Mouse (Mus musculus): ENCODE measurements at regions not wholly inside any gene's neighbourhood (a gene's known extent, or its start where the extent isn't known, plus 50 kb on each side); places are given as distances from the start of the nearest gene placed in this dataset.
A peak's percentile ranks its signal among the peaks of the same experiment; 100 is the strongest.

- no peak for DNase-seq
These were observed 150.3 kb downstream of the Tfap2c start for GRCm38 (mm10) chr2:172699654-172700053.

GRCm38 (mm10) chr2:172710641-172711040 is 161.2 kb downstream of the Tfap2c start:
- no peak for DNase-seq

DNA sequence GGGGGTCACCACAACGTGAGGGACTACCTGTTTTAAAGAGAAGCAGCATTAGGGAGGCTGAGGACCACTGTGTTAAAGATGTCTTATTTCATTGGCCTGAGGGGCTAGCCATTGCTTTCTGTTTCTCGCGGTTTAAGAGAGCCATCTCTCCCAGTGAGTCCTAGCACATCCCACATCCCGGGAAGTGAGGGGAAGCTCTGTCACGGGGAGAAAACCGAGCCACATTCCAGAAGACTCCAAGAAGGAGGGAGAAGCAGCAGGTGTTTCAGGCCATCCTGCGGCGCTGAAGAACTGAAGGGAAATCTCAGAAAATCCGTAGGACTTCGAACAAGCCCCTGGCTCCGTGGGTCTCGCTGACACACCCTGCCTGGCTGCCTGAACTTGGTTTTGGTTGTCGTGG is 177.3 kb downstream of the Tfap2c start:
- no peak for DNase-seq

DNA sequence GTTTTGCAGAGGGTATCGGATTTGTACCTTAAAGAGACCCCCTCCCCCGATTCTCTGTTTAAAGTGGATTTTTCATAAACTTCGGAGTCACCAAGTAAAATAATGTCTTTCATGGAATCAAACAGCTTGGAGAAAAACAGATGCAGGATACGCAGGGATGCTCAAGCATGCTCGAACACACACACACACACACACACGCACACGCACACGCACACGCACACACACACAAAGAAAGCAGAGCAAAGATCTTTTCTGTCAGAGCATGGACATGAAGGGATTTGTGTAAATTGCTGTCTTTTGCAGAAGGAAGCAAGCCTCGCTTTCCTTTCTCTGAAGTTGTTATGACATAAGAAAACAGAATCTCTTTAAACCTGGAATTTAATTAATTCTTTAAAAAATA is 178.2 kb downstream of the Tfap2c start:
- no peak for DNase-seq

DNA sequence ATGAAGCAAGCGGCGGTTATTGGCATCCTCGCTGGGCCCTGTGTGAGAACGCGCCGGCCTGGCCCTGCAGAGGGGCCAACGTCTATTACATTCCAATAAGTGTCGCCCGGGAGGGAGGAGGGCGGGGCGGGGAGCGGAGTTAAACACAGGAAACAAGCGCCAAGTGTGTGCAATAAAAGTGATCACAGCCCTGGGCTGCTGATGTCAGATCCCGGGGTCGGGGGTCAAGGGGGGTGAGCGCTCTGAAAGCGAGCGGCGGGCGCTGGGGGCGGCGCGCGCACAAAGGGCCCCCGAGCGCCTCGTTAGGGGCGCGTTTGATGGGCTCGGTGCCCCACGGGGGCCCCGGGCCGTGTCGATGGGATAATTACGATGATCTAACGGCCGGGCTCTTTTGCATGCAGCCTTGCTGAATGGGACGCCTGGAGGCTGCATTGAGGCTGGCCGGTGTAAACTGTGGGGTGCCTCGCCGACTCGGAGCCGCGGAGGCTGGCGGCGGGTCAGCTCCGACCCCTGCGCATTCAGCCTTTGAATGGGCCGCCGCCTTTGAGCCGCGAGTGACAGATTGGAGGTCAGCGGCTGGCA is 178.9 kb downstream of the Tfap2c start:
- DNase-seq, result peak; percentile 9 to 20

GRCm38 (mm10) chr2:172729151-172729550 is 179.8 kb downstream of the Tfap2c start:
- no peak for DNase-seq

DNA sequence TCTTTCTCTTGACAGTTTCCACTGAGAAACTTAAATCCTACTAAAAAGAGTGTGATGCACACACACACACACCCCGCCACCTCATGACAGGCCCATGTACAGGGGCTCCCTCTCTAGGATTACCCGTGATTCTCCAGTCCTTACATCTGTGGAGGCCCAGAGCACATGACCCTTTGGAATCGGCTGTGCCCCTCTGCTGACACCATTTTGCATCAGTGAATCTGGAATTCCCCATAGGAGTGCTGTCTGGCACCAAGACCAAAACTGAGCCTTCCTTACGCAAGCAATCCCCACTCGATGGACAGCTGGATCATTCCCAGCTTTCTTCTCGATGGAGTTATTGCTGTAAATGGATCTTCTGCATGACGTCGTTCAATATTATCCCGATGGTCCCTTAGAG is 180.3 kb downstream of the Tfap2c start:
- no peak for DNase-seq

GRCm38 (mm10) chr2:172731408-172731807 is 182.0 kb downstream of the Tfap2c start:
- no peak for DNase-seq

- DNase-seq, result no peak
These were observed 183.2 kb downstream of the Tfap2c start for GRCm38 (mm10) chr2:172732453-172733210.

- no peak for DNase-seq
These were observed 184.1 kb downstream of the Tfap2c start for GRCm38 (mm10) chr2:172733403-172733995.

DNA sequence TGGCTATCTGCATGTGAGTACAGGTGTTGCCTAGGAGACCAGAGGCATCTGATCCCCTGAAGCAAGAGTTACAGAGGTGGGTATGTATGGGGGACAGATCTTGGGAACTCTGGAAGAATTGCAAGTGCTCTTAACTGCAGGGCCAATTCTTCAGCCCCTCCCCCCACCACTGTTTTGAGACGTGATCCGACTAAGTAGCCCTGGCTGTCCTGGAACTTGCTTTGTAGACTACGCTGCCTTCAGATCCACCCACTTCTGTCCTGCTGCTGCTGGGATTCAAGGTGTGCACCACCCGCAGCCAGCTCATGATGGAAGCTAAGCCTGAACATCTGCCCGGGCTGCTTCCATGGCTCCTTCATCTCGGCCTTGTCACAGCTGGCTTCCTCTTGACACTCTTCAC is 186.2 kb downstream of the Tfap2c start:
- DNase-seq, result no peak

- no peak for DNase-seq
These were observed 189.7 kb downstream of the Tfap2c start for GRCm38 (mm10) chr2:172739041-172739491.

GRCm38 (mm10) chr2:172739529-172739928 is 190.1 kb downstream of the Tfap2c start:
- no peak for DNase-seq

DNA sequence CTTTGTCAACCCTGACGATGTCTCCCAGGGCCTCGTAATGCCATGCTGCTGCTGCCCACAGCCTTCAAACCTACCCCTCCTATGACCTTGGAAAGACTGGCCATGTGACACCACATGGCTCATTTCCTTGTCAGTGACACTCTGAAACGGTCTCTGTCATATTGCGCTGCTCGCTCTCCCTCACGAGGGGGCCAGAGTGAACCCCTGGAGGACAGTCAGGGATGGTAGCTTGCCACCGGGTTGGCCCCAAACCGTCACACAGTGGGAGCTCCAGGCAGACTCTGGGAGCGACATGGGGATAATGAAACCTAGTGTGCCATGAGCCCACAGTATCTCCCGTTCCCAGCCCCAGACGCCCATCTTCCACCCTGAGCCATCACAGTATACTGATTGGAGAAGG is 188.8 kb downstream of the Bmp7 start:
- DNase-seq, result no peak

- DNase-seq, result no peak
These were observed 184.2 kb downstream of the Bmp7 start for GRCm38 (mm10) chr2:172755686-172756471.

- DNase-seq, result peak; percentile 51 to 59
These were observed 183.7 kb downstream of the Bmp7 start for GRCm38 (mm10) chr2:172756472-172756860.

- DNase-seq, result peak; percentile 31
These were observed 181.6 kb downstream of the Bmp7 start for GRCm38 (mm10) chr2:172758497-172758896.

DNA sequence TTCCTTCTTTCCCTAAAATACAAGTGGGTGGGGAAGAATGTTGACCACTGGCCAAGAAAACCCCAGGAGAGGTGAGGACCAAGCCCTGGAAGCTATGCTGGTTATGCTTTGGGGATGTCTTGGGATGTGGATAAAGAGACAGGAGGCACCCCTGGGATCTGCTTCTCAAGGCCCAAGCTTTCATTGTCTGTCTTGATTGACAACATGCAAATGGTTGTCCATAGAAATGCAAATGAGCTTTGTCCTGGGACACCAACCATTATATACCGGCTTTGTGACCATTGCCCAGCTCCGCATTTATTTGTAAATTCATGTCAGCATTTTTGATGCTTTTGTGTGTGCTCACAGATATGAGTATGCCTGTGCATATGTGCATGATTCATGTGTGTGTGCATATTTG is 174.9 kb downstream of the Bmp7 start:
- no peak for DNase-seq

- DNase-seq, result no peak
These were observed 173.7 kb downstream of the Bmp7 start for GRCm38 (mm10) chr2:172766403-172766802.

GRCm38 (mm10) chr2:172768756-172769155 is 171.4 kb downstream of the Bmp7 start:
- no peak for DNase-seq

DNA sequence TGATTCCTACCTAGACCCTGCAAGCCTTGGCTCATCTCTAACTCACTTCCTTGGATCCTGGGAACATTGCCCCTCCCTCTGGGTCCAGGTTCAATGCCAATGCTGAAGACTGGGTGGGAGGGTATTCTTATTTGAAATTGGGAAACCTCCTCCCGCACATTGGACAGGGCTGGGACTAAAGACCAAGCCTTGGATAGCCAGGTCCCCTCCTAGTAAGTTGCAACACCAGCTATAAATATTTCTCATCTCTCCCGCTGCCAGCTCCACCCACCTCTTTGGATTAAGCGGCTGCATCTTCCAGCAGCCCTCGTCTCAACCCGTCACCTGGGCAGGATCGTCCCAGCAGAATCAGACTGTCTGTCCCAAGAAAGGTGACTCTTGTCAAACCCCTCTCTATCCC is 170.1 kb downstream of the Bmp7 start:
- DNase-seq, result no peak

GRCm38 (mm10) chr2:172770606-172771005 is 169.5 kb downstream of the Bmp7 start:
- no peak for DNase-seq

- peak; percentile 39 to 54 for DNase-seq
These were observed 166.9 kb downstream of the Bmp7 start for GRCm38 (mm10) chr2:172773176-172773575.
